Mouse (Mus musculus) embryonic fibroblast, embryonic 13.5 days (primary cell): ENCODE results near the gene Bgn.

ENCODE experiments used
- CTCF ChIP-seq: IDR thresholded peaks from 2 replicates; pipeline ENCODE4 v1.5.1; 2011; ENCODE audit warnings: mild to moderate bottlenecking, control low read depth, low read length, moderate library complexity, borderline replicate concordance; ENCODE audit not compliant: insufficient read depth
- POLR2A ChIP-seq: IDR thresholded peaks from 2 replicates; pipeline ENCODE4 v1.6.1; 2011; ENCODE audit warnings: low read depth, mild to moderate bottlenecking, control low read depth, low read length, moderate library complexity

GRCm38 (mm10) chrX:73525223-73526140 lies 42.1 kb downstream of the Bgn start:
- TF ChIP-seq POLR2A (no peak), CTCF (no peak)
